Mouse (Mus musculus) lung, postnatal 10 days (tissue): ENCODE results near the gene Afmid.
A peak's percentile ranks its signal among the peaks of the same experiment; 100 is the strongest.

Experiments used
- DNase-seq: peaks from one replicate; pipeline ENCODE4 v3.0.0; 2021

Gene Afmid

DNA sequence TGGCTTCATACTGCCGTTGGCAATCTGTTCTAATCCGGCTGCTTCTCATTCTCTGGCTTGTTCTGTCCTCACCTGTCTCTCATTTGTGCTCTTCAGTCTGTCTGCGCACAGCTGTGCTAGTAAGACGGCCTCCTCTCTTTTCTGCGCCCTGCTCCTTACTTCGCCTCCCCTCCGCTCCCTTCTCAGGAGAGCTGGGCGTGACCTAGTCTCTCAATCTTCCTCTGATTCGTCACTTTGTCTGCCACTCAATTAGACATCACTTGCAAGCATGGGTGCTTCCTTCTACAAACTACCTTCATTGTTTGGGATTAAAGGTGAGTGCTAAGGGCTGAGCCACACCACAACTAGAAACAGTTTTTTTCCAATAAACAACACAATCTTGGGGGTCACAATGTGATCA, 28.5 kb downstream of the Afmid start:
- no peak for DNase-seq

DNA sequence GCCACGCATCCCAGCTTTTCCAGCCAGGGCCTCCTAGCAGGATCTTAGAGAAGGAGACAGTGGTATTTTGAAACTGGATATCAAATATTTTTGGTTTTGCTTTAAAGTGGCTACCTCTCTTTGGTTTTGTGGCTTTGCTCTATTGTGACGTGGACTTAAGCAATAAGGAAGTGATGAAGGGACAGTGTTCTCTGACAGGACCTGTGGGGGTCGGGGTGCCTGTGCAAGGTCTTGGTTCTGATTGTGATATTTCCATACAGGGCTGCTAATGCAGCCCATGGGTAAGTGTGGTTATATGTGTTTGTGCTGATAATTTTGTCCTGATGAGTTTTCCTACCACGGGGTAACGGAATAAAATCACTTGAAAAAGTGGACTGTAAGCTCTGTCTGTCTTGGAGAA, 29.6 kb downstream of the Afmid start:
- no peak for DNase-seq

DNA sequence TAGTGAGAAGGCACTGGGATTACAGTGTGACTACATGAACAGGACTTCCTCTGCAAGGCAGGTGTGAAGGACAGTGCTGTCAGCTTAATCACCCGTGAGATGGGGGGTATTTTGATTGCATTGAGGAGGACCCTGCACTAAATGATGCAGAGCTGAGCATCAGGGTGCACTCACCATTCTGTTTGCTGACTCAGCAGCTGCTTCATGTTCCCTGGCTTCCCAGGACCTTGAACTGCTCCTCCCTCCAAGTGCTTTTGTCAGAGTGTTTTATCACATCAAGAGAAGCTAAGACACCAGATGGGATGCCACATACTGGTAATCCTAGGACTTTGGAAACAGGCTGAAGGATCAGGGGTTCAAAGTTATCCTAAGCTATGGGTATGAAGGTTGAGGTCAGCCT, 30.3 kb downstream of the Afmid start:
- no peak for DNase-seq

DNA sequence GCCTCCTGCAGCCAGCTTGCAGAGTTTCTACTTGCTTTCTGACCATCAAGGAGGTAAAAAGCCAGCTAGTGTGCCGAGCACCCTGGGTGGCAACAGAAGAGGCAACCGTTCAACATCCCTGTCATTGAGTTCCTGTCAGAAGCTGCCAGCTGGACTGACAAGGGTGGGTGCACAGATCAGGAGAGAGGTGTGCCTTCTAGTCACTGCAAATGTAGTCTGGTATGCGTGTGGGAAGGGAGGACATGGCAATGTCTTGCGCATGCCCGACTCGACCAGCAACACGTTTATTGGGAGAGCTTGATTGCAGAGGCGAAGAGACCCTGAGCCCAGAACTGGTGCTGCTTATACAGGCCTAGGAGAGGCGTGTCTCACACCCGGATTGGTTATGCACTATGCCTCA, 31.7 kb downstream of the Afmid start:
- DNase-seq: no peak

DNA sequence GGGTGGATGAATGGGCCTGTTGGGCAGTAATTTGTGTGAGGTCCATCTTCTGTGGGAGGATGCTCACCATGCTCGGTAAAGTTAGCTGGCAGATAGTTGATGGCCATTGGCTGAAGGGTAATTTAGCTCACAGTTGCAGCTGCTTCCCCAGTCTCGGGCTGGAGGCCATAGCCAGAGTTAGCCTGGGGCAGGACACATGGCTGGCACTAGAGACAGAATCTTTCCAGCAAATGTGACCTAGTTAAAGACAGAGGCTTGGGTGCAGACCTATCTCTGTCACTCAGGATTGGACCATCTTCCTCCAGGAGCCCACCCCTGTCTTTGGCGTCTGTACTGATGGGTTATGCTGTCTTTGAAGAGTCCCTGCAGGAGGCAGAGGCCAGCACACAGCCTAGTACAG, 32.7 kb downstream of the Afmid start:
- no peak for DNase-seq

DNA sequence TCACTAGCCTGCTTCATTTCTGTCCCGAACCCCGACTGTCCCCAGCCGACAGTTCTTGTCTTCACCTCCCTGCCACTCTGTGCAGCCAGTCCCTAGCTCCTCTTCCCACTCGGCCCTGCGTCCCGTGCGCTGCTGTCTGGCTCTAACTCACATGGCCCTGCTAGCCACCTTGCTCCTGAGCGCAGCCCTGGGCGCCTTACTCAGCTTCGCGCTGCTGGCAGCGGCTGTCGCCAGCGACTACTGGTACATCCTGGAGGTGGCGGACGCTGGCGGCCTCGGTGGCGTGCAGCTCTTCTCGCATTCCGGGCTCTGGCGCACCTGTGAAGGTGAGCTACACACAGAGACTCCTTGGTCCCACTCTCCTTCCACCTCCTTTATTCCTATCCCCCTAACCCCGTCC, 34.9 kb downstream of the Afmid start, which contains the start of gene Tmem235:
Tmem235 (plus strand) TSS at position 152 of the 400 bp plus-strand sequence.
- no peak for DNase-seq

DNA sequence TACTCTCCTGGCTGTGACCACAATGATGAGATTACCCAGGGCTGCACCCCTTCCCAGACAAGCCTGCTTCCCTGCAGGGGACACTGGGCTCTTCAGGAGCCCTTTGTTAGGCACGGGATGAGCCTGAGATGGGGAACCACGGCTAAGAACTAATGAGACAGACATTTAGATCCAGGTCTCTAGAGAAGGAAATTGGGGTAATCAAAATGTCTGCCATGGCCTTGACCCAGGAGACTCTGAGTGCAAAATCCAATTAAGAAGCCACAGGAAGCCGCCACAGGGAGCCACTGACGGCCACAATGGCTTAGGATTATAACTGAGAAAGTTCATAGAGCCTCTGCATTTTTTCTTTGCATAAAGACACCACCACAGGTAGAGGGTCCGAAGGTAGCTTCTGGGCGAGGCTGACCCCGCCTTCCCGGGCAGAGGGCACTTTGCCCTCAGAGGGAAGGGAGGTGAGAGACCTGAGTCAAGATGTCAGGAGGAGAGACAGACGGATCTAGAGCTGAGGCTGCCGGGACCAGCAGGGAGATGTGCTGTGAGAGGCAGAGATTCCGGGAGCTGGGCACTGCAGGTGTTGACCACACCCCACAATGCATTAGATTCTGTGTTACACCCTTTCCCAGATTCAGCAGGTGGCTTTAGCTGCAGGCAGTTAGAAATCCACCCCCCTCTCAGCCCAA, 37.6 kb downstream of the Afmid start:
- no peak for DNase-seq

DNA sequence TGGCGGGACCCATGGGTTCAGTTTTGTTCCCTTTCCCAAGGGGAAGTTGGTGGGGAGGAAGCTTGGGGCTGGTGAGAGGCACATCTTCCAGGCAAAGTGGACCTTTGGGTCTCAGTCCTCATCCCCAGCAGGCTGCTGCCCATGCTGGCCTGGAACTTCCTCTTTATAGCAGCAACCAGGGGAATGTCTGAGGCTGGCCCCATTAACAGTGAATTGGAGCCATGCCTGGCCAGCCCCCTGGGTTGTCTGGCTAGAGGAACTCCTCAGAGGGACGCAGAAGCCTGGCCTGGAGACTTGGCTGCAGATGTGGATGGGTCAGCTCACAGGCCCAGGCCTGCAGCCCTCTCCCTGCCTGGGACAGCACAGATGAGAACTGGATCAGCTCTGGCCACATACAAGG, 39.1 kb downstream of the Afmid start:
- no peak for DNase-seq

DNA sequence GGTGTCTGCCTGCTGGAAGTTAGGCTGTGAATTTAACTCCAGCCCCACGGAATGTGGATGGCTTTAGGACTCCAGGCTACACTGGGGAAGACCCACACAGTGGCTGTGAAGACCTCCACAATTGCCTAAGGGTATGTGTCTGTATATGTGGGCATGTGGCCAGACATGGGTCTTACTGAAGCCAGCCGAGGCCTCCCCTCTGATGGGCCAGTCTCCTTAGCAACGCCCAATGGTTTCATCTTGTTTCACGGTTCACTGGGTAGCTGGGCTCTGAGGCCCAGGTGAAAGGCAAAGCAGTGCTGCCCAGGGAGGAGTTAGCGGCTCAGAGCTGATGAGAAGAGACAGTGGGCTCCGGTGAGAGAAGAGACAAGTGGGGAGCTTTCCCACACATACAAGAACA, 40.3 kb downstream of the Afmid start:
- no peak for DNase-seq

DNA sequence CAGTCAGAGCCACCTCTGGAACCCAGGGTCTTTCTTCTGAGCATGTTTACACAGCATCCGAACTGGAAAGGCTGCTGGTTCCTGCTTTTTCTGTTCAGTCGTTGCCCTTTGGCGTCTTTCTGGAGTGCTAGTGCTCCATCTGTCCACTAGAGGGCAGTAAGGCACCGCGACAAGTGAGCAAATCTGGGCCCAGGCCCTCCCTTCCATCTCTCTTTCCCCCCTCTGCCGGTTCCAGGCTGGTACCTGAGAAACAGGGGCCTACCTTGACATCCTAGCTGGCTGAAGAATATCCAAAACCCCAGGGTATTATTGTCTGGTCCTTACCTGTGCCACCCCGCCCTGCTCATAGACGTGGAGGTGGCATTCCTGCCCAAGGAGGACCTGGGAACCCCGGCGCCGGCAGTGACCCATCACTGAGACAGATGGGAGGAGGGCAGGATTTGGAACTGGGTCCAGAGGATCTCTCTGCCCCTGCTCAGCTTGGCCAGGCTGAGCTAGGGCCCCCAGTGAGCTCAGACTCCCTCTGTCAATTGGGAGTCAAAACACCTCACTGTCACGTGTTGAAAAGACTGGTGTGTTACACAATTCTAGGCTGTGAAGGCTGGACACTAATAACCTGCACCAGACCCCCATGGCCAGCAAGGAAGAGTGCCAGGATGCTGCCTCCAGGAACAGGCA, 45.1 kb downstream of the Afmid start:
- DNase-seq: peak; percentile 87

DNA sequence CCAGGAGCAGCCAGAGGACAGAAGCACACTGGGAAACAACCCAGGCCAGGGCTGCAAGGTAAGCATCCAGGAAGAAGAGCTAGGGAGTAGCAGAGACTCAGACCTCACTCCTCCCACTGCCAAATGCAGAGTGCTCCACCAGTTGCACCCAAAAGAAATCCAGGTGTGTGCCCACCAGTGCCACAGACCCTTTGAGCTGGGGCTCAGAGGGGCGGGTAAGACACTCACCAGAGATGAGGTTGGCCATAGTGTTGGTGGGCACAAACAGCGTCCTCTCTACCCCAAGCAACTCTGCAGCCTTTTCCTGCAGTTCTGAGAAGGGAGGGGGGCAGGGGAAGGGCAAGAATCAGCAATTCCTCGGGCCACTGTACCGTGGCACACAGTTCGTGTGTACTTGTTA, 45.7 kb downstream of the Afmid start:
- no peak for DNase-seq

DNA sequence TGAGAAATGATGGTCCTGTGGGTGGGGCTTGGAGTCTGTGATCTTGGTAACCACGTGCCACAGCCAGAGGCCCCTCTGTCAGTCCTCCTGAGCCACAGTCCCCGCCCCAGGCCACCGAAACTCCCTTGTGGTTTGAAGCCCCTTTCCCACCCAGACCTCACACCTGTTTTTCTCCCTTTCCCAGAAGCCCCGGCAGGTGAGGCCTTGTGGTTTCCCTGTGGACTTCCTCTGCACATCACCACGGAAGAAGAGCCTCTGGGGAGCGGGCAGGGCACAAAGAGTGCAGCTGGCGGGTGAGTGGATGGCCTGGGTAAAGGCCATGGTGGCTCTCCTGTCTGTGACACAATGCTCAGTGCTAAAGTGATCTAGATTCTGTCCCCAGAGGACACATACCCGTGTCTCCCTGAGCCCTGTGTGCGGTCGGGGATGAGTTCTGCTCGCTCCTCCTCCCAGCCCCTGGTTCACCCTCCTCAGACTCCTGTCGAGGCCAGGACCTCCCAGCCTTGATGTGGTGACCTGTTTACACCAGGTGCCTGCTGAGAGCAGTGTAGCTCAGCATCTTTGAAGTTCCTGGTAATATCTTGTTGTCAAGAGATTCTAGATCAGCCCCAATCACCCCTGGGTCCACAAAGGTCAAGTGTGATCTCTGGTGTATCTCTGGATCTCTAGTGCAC, 46.3 kb downstream of the Afmid start:
- DNase-seq: peak; percentile 42

DNA sequence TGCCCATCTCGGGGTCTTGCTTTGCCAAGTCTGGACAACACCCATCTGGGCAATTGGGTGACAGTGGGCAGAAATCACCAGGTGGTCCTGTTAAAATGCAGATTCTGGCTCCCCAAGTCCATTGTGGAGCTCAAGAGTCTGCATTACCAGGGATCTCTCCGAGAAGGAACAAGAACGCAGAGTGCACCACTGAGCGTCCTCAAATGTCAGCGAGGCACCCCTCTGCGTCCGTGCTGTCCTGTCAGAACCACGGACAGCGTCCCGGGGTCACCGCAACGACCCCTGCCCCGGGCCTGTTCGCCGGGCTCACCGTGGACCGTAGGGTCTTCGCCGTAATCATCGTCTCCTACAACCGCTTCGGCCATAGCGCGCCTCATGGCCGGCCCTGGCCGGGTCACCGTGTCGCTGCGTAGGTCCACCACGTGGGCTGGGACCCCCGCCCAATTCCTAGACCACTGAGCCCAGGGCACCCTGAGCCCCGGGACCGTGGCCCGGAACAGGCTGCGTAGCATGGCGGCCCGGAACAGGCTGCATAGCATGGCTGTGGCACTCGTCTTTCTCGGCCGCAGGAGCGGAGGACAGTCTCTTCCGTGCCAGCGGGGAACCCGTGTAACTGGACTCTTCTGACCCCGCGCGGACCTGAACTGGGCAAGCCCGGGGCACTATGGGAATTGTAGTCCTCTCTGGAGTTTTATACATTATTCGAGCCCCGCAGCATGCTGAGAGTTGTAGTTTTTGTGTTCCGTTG, 47.3 kb downstream of the Afmid start, which contains the start of gene Tha1:
Tha1 (minus strand) TSS at position 621 of the 748 bp plus-strand sequence.
- DNase-seq: peak; percentile 90

DNA sequence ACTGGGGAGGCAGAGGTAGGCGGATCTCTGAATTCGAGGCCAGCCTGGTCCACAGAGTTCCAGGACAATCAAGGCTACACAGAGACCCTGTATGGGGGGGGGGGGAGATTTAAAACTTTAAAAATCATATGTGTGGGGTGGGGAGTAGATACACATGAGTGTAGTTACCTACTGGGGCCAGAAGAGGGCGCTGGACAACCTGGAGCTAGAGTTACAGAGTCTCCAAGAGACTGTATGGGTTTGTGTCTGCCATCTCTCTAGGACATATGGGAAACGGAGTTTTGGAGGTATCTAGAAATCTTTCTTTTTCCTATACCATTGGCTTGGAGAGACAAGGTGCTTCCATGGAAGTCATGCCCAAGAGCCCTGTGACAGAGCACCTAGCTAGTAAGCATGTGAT, 48.7 kb downstream of the Afmid start:
- no peak for DNase-seq

DNA sequence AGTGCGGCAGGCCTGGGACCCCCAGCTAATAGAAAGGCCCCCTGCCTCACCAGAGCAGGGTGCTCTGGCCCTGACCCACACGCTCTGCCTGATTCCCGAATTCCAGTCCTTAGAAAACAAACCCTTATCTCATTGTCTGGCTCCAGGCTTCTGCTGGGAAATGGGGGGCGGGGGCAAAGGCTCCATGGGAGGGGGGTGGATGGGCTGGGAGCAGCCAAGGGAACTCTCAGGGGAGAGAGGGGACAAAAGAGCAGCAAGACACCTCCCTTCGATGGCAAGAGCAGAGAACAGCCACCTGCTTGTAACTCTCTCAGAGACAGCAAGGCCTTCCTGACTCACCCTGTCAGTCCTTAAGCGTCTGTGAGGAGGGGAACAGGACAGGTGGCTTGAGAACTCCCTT, 50.0 kb downstream of the Afmid start:
- no peak for DNase-seq

DNA sequence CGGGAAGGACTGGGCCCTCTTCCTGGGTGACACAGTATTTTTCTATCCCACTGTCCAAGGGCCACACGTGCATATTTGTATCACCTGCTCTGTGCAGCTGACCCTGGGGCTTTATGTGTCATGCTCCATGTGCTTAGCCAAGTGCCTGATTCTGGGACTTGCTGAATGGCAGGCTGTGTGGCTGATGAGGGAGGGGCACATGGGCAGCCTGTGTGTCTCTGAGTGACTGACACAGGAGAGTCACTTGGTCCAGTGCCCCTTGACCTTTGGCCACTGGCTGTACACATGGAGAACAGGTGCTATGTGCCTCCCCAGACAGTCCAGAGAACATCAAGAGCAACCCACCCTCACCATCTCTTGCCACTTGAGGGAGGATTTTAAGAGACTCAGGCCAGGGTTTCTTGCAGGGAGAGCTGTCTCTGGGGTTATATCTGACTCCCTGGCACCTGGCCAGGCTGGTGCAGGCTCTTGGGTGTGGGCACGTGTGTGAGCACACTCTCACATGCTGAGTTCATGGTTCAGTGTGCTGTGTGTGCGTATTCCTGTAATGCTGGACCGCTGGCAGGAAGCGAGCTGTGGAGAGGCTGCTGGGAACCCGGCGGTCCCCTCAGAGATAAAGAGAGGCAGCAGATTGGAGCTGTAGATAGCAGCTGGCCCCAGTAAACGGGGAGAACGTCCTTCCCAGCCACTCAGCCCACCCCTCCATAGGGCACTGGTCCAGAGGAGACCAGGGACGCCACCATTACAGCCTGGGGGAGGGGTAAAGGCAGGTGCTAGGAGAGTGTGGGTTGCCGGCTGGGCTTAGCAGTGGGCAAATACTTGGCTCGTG, 52.4 kb downstream of the Afmid start:
- DNase-seq: peak; percentile 66

DNA sequence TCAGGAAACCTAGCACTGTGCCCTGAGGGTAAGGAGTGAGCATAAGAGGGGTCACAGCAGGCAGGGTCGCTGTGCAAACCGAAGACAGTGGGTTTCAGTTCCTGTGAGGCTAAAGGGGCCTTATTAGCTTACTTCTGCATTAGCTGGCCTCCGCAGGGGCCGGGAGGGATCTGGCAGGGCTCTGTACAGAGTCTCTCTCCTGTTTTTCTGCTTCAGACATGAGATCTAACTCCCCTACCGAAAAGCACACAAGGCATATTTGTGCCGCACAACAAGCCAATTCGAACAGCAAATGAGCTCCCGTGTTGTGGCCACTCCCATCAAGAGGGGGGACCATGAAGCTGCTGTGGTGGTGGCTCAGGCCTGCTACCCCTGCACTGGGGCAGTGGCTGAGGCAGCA, 53.2 kb downstream of the Afmid start:
- DNase-seq: no peak

DNA sequence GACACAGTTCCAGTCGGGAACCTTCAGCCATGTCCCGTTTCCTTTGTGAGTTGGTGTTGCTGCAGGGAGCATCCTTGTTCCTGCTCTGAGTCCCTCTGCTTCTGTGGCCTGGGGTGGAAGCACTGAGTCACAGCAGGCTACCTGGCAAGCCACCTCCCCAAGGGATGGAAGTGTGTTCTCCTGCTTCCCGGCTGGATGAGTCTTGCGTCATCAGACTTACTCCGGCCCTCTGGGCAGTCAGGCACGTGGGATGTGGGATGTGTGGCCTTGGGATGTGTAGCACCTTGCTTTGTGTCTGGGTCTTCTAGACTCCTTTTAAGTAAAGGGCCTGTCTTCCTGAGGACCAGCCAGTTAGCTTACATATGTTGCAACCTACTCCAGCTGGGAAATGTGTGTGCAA, 54.0 kb downstream of the Afmid start:
- no peak for DNase-seq

DNA sequence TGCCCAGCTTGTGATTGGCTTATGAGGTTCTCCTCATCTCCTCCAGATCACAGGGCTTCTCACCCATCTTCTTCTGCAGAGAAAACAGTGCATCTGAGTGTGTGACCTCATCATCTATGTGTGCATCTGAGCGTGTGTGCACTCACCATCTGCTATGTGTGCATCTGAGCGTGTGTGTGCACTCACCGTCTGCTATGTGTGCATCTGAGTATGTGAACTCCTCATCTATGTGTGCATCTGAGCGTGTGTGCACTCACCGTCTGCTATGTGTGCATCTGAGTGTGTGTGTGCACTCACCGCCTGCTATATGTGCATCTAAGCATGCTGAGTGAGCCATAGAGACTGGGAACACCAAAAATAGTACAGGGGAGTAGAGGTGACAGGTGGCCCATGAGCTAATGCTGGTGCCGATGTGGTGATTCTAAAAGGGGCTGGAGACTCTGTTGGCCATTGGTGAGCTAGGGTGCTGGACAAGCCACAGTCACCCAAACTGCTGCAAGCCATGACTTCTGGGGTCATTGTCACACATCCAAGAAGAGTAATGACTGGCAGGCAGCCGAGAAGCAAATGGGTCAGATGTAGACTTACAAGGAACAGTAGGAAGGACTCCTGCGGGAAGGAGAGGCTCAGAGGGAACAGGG, 54.7 kb downstream of the Afmid start:
- no peak for DNase-seq

DNA sequence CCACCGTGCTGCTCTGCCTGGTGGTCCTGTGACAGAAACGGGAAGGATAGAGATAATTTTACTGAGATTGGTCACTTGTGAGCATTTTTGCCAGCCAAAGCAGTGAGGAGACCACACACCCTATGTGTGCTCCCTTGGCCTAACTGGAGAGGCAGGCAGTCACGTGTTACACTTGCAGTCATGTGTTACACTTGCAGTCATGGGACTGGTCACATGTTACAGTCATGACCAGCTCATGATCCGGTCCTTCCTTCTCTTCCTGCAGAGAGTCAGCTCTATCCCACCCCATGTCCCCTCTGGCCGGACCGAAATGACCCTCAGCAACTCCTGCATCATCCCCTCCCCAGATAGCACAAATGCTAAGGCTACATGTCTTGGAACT, 55.2 kb downstream of the Afmid start:
- no peak for DNase-seq

DNA sequence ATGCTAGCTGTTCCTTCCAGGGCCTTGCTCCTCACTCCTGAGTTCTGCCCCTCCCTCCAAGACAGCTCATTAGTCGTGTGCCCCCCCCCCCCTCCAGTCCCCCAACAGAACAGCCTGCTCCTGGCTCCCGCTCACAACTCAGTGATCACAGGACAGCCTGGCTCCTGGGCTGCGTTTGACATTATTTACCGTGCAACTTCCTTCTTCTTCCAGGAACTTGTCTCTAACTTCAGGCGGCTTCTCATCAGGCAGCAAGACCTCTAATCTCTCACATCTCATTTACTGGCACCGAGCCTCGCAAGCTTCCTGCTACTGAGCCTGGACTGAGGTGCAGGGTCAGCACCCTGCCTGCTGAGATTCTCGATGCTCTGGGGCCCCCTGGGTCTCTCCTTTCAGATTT, 56.1 kb downstream of the Afmid start:
- peak; percentile 84 for DNase-seq

DNA sequence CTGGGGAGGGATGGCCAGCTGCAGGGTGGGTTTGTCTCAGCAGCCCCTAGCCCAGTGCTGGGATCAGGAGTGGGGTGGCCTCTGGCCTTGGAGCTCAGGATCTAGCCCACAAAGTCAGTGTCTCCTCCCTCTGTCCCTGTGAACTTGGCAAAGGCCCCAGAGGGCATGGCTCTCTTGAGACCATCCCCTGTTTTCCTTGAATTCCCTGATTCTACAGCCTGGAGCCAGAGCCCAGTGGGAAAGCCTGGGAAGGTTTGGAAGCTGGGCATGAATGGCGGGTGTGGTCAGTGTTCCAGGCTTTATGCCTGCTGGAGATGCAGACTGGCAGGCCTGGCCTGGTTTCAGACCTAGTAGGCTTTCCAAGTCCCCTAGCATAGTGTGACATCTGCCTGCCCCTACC, 56.5 kb downstream of the Afmid start:
- peak; percentile 69 for DNase-seq
